Mouse (Mus musculus) hindbrain, embryonic 12.5 days (tissue): Measurements from ENCODE around the gene Slc36a2. TPM values are rescaled to one million over a fixed set of nuclear protein-coding genes. Genes with fewer than 3 reads are reported as not detected.

Experiments
- ATAC-seq: fragments of 200-750 bp; cut with Nextera tagmentation; 2 replicates; pipeline ENCODE4 v1.8.0; 2017; ENCODE audit warnings: moderate TSS enrichment; ENCODE audit not compliant: low FRiP score
- H3K27ac ChIP-seq: fragments of 300-500 bp; sonication (generic); 2 replicates; pipeline ENCODE4 v1.5.1; 2016; ENCODE audit warnings: mild to moderate bottlenecking
- H3K27me3 ChIP-seq: fragments of 300-500 bp; sonication (generic); 2 replicates; pipeline ENCODE4 v1.6.1; 2016; ENCODE audit warnings: mild to moderate bottlenecking
- H3K36me3 ChIP-seq: fragments of 300-500 bp; sonication (generic); 2 replicates; pipeline ENCODE4 v1.6.1; 2016; ENCODE audit warnings: mild to moderate bottlenecking
- H3K4me1 ChIP-seq: fragments of 300-500 bp; sonication (generic); 2 replicates; pipeline ENCODE4 v1.6.1; 2016
- H3K4me2 ChIP-seq: fragments of 300-500 bp; sonication (generic); replicated peaks from 2 replicates; pipeline ENCODE4 v1.6.1; 2016; ENCODE audit warnings: mild to moderate bottlenecking
- H3K4me3 ChIP-seq: fragments of 300-500 bp; sonication (generic); 2 replicates; pipeline ENCODE4 v1.5.1; 2016; ENCODE audit warnings: mild to moderate bottlenecking
- H3K9ac ChIP-seq: fragments of 300-500 bp; sonication (generic); 2 replicates; pipeline ENCODE4 v1.6.1; 2016; ENCODE audit warnings: mild to moderate bottlenecking, moderate library complexity
- H3K9me3 ChIP-seq: fragments of 300-500 bp; sonication (generic); replicated peaks from 2 replicates; pipeline ENCODE4 v1.6.1; 2016; ENCODE audit warnings: mild to moderate bottlenecking
- WGBS: fragments of 180-500 bp; shearing (Covaris S2); methylation state at CpG from one replicate; pipeline ENCODE4 v1.1.7; 2016; 5-methylcytosine and 5-hydroxymethylcytosine counted together
- polyA plus RNA-seq: library from polyadenylated mRNA; unstranded; fragments of >200 nt; fragmentation: Nextera tagmentation; extraction: Ambion mirVana; gene quantifications from 2 replicates; pipeline ENCODE4 v1.2.1, GENCODE M21; 2016

Gene Slc36a2
- polyA plus RNA-seq: 0.40 and 0.52 TPM in 2 replicates

- Histone ChIP-seq H3K9me3 (no peaks in the 10 kb centered on the region), H3K27ac (no peak within 1 kb of the TSS), H3K4me2 (no peak within 1 kb of the TSS), H3K27me3 (no peaks in the 10 kb centered on the region), H3K36me3 (no peaks in the 10 kb centered on the region), H3K4me1 (0 out of 2 replicates have a peak, but pooled peaks cover 3% of the 10 kb centered on the region), H3K9ac (no peak within 1 kb of the TSS), H3K4me3 (no peak within 1 kb of the TSS)
- 24% methylated on average over 10 of the region's 10 CpGs for WGBS
- no peak for ATAC-seq
Measured at GRCm38 (mm10) chr11:55184733-55185291, at the start of gene Slc36a2. Gene Slc36a2 (minus strand): TSS chr11:55185077.

- Histone ChIP-seq H3K4me2 (no peak overlapping the region), H3K4me1 (no peaks in the 10 kb centered on the region), H3K9ac (no peak overlapping the region), H3K4me3 (no peak overlapping the region), H3K36me3 (peaks cover 21% of the 10 kb centered on the region), H3K27ac (no peak overlapping the region), H3K27me3 (no peaks in the 10 kb centered on the region), H3K9me3 (no peaks in the 10 kb centered on the region)
- no peak for ATAC-seq
- 87% methylated on average over 7 of the region's 7 CpGs for WGBS
Measured at GRCm38 (mm10) chr11:55234288-55234687, 49.4 kb upstream of the Slc36a2 start.

- no peak overlapping the region for H3K4me3 ChIP-seq
- H3K9ac ChIP-seq: no peak overlapping the region
- H3K27ac ChIP-seq: no peak overlapping the region
- H3K4me1 ChIP-seq: no peaks in the 10 kb centered on the region
- no peaks in the 10 kb centered on the region for H3K9me3 ChIP-seq
- peaks cover 43% of the 10 kb centered on the region for H3K36me3 ChIP-seq
- ATAC-seq: no peak
- no peaks in the 10 kb centered on the region for H3K27me3 ChIP-seq
- 90% methylated on average over 6 of the region's 6 CpGs for WGBS
- no peak overlapping the region for H3K4me2 ChIP-seq
Measured at GRCm38 (mm10) chr11:55231034-55231433, 46.2 kb upstream of the Slc36a2 start.

- no peak overlapping the region for H3K4me2 ChIP-seq
- no peaks in the 10 kb centered on the region for H3K4me1 ChIP-seq
- ATAC-seq: no peak
- 91% methylated on average over 7 of the region's 7 CpGs for WGBS
- no peaks in the 10 kb centered on the region for H3K27me3 ChIP-seq
- no peak overlapping the region for H3K4me3 ChIP-seq
- no peaks in the 10 kb centered on the region for H3K9me3 ChIP-seq
- peaks cover 68% of the 10 kb centered on the region for H3K36me3 ChIP-seq
- H3K9ac ChIP-seq: no peak overlapping the region
- H3K27ac ChIP-seq: no peak overlapping the region
Measured at GRCm38 (mm10) chr11:55221306-55221705, 36.4 kb upstream of the Slc36a2 start.

GRCm38 (mm10) chr11:55218473-55218872 lies 33.6 kb upstream of the Slc36a2 start:
- no peak overlapping the region for H3K4me2 ChIP-seq
- no peaks in the 10 kb centered on the region for H3K27me3 ChIP-seq
- no peak overlapping the region for H3K9ac ChIP-seq
- peaks cover 42% of the 10 kb centered on the region for H3K36me3 ChIP-seq
- H3K27ac ChIP-seq: no peak overlapping the region
- ATAC-seq: no peak
- H3K4me1 ChIP-seq: no peaks in the 10 kb centered on the region
- WGBS: 93% methylated on average over 3 of the region's 3 CpGs
- H3K4me3 ChIP-seq: no peak overlapping the region
- no peaks in the 10 kb centered on the region for H3K9me3 ChIP-seq

- H3K9me3 ChIP-seq: peaks cover 1% of the 10 kb centered on the region; the same call in 1 of the 2 replicates
- peaks cover 36% of the 10 kb centered on the region for H3K36me3 ChIP-seq
- H3K27me3 ChIP-seq: no peaks in the 10 kb centered on the region
- WGBS: 97% methylated on average over 7 of the region's 7 CpGs
- H3K9ac ChIP-seq: no peak overlapping the region
- no peak overlapping the region for H3K27ac ChIP-seq
- ATAC-seq: no peak
- H3K4me3 ChIP-seq: no peak overlapping the region
- no peaks in the 10 kb centered on the region for H3K4me1 ChIP-seq
- H3K4me2 ChIP-seq: no peak overlapping the region
Measured at GRCm38 (mm10) chr11:55217880-55218279, 33.0 kb upstream of the Slc36a2 start.

- no peak for ATAC-seq
- Histone ChIP-seq H3K27me3 (no peaks in the 10 kb centered on the region), H3K4me1 (no peaks in the 10 kb centered on the region), H3K36me3 (peaks cover 32% of the 10 kb centered on the region), H3K4me3 (no peak overlapping the region), H3K9me3 (peaks cover 6% of the 10 kb centered on the region; the same call in 1 of the 2 replicates), H3K4me2 (no peak overlapping the region), H3K9ac (no peak overlapping the region), H3K27ac (no peak overlapping the region)
- WGBS: 87% methylated on average over 4 of the region's 4 CpGs
Measured at GRCm38 (mm10) chr11:55217418-55217817, 32.5 kb upstream of the Slc36a2 start.

- H3K27me3 ChIP-seq: no peaks in the 10 kb centered on the region
- no peak overlapping the region for H3K9ac ChIP-seq
- H3K36me3 ChIP-seq: peaks cover 26% of the 10 kb centered on the region
- H3K4me2 ChIP-seq: no peak overlapping the region
- H3K9me3 ChIP-seq: peaks cover 6% of the 10 kb centered on the region; the same call in 1 of the 2 replicates
- H3K4me3 ChIP-seq: no peak overlapping the region
- 81% methylated on average over 13 of the region's 13 CpGs for WGBS
- ATAC-seq: no peak
- no peak overlapping the region for H3K27ac ChIP-seq
- H3K4me1 ChIP-seq: no peaks in the 10 kb centered on the region
Measured at GRCm38 (mm10) chr11:55216830-55217229, 32.0 kb upstream of the Slc36a2 start.

- Histone ChIP-seq H3K4me1 (no peaks in the 10 kb centered on the region), H3K4me2 (no peak overlapping the region), H3K36me3 (peaks cover 21% of the 10 kb centered on the region; the same call in 1 of the 2 replicates), H3K4me3 (no peak overlapping the region), H3K27me3 (no peaks in the 10 kb centered on the region), H3K9me3 (peaks cover 6% of the 10 kb centered on the region; the same call in 1 of the 2 replicates), H3K9ac (no peak overlapping the region), H3K27ac (no peak overlapping the region)
- 69% methylated on average over 3 of the region's 4 CpGs for WGBS
- ATAC-seq: no peak
Measured at GRCm38 (mm10) chr11:55216061-55216460, 31.2 kb upstream of the Slc36a2 start.

GRCm38 (mm10) chr11:55214978-55215377 lies 30.1 kb upstream of the Slc36a2 start:
- no peak for ATAC-seq
- 84% methylated on average over 3 of the region's 3 CpGs for WGBS
- peaks cover 6% of the 10 kb centered on the region; the same call in 1 of the 2 replicates for H3K9me3 ChIP-seq

GRCm38 (mm10) chr11:55214161-55214560 lies 29.3 kb upstream of the Slc36a2 start:
- Histone ChIP-seq H3K36me3 (peaks cover 7% of the 10 kb centered on the region; the same call in 1 of the 2 replicates), H3K4me1 (0 out of 2 replicates have a peak, but pooled peaks cover 7% of the 10 kb centered on the region), H3K4me2 (no peak overlapping the region), H3K9me3 (peaks cover 6% of the 10 kb centered on the region; the same call in 1 of the 2 replicates), H3K9ac (no peak overlapping the region), H3K27ac (no peak overlapping the region), H3K4me3 (no peak overlapping the region), H3K27me3 (no peaks in the 10 kb centered on the region)
- no peak for ATAC-seq
- WGBS: 89% methylated on average over 5 of the region's 5 CpGs

More at GRCm38 (mm10) chr11:55214978-55215377, 30.1 kb upstream of the Slc36a2 start:
- H3K36me3 ChIP-seq: peaks cover 14% of the 10 kb centered on the region; the same call in 1 of the 2 replicates
- H3K27ac ChIP-seq: no peak overlapping the region
- no peaks in the 10 kb centered on the region for H3K27me3 ChIP-seq
- no peaks in the 10 kb centered on the region for H3K4me1 ChIP-seq
- H3K4me3 ChIP-seq: no peak overlapping the region
- H3K4me2 ChIP-seq: no peak overlapping the region
- no peak overlapping the region for H3K9ac ChIP-seq

- ATAC-seq: no peak
- H3K36me3 ChIP-seq: peaks cover 3% of the 10 kb centered on the region; the same call in 1 of the 2 replicates
- 0 out of 2 replicates have a peak, but pooled peaks cover 7% of the 10 kb centered on the region for H3K4me1 ChIP-seq
- H3K27ac ChIP-seq: no peak overlapping the region
- no peak overlapping the region for H3K9ac ChIP-seq
- no peaks in the 10 kb centered on the region for H3K27me3 ChIP-seq
- no peak overlapping the region for H3K4me2 ChIP-seq
- 91% methylated on average over 4 of the region's 4 CpGs for WGBS
- H3K9me3 ChIP-seq: peaks cover 6% of the 10 kb centered on the region; the same call in 1 of the 2 replicates
- no peak overlapping the region for H3K4me3 ChIP-seq
Measured at GRCm38 (mm10) chr11:55213518-55213917, 28.6 kb upstream of the Slc36a2 start.
